Comparison of ENCODE assay signal across 8 mouse cellular contexts in the genomic region with DNA sequence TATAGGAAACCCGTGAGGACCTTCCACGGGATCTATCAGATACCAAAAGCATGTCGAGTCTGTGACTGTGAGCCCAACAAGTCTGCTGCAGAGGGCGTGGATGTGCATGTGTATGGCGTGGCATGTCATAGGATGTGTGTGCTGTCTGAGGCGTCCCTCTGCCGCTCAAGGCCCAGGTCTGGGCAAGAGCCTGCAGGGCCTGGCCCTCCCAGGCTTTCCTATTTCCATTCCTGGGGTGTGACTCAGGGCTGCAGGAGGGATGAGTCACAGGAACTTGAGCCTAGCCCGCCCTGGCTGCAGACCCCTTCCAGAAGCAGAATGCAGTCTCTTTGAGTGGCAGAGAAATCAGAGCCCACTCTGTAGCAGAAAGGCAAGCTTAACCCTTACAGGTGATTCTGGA. TPM values are rescaled to one million over a fixed set of nuclear protein-coding genes. Genes with fewer than 3 reads are reported as not detected.
DNase-seq lines count a peak whose midpoint lies in the region; ATAC-seq and TF ChIP-seq lines count a peak whose summit lies in the region.

No protein-coding gene starts in this region.

- no peak for TF ChIP-seq CTCF in bone marrow macrophage, adult 2 months (IDR thresholded peaks at IDR 0.05; ENCODE audit: low read depth, low read length)

- no peak overlapping the region for H3K4me3 ChIP-seq in bone marrow macrophage, adult 2 months (ENCODE audit: insufficient read depth, low read length)
- H3K4me3 ChIP-seq in midbrain, embryonic 13.5 days (replicated peaks): 0 out of 2 replicates have a peak overlapping the region, but pooled peaks have one; percentile 46

- DNase-seq in gastrocnemius, adult 18-20 months (ENCODE audit: low spot score): peak; percentile 56
- no peak for DNase-seq in gastrocnemius, postnatal 4 days (ENCODE audit: low spot score in 2 of 2)
- peak; percentile 87 for DNase-seq in 3134 (ENCODE audit: extremely low read depth, insufficient read length, low spot score)
- DNase-seq in heart, postnatal 4 days: peak; percentile 53
- DNase-seq in frontal cortex, postnatal 14 days (ENCODE audit: low spot score in 2 of 2): no peak

- 0 out of 2 replicates have a peak overlapping the region, but pooled peaks have one; percentile 73 for H3K9ac ChIP-seq in midbrain, embryonic 13.5 days (replicated peaks)

- H3K4me2 ChIP-seq in midbrain, embryonic 13.5 days (replicated peaks): 0 out of 2 replicates have a peak overlapping the region, but pooled peaks have one; percentile 79

- ATAC-seq in midbrain, embryonic 13.5 days: no peak
- no peak for ATAC-seq in frontal cortex, adult (ENCODE audit: low TSS enrichment)

- no peaks in the 10 kb centered on the region for H3K9me3 ChIP-seq in midbrain, embryonic 13.5 days

- H3K27ac ChIP-seq in bone marrow macrophage, adult 2 months (ENCODE audit: insufficient read depth, low read depth, low read length): peak overlapping the region; percentile 70
- no peak overlapping the region for H3K27ac ChIP-seq in midbrain, embryonic 13.5 days

- no peak for TF ChIP-seq POLR2A in bone marrow macrophage, adult 2 months (IDR thresholded peaks at IDR 0.05; ENCODE audit: borderline replicate concordance, low read depth, low read length)

- peaks cover 55% of the 10 kb centered on the region for H3K4me1 ChIP-seq in bone marrow macrophage, adult 2 months (ENCODE audit: control insufficient read depth, insufficient read depth, low read length)
- H3K4me1 ChIP-seq in midbrain, embryonic 13.5 days (replicated peaks): peaks cover 61% of the 10 kb centered on the region

- 81% methylated on average over 8 of the region's 8 CpGs for WGBS in midbrain, embryonic 13.5 days

- peaks cover 4% of the 10 kb centered on the region; the same call in 1 of the 2 replicates for H3K27me3 ChIP-seq in midbrain, embryonic 13.5 days

- no peaks in the 10 kb centered on the region for H3K36me3 ChIP-seq in midbrain, embryonic 13.5 days

RNA-seq across cellular contexts. Expression of a gene that starts 2.1 kb away (rescaled TPM):
- total RNA-seq in gastrocnemius, adult 18-20 months (2021): 10 to 100 TPM; 28.9 to 37.5 TPM
- 100 to 1,000 TPM; 107 to 153 TPM for total RNA-seq in gastrocnemius, postnatal 4 days (2021)
- 48.0 and 49.8 TPM in 2 replicates for polyA plus RNA-seq in bone marrow macrophage, adult 2 months (2012; ENCODE audit: insufficient read depth, insufficient read length, missing spikeins)
- total RNA-seq in heart, postnatal 4 days (2021): 100 to 1,000 TPM; 163 to 193 TPM
- 354 and 412 TPM in 2 replicates for polyA plus RNA-seq in midbrain, embryonic 13.5 days (2015; fragmentation: Nextera tagmentation; extraction: Ambion mirVana)

RNA-seq across cellular contexts. Expression of a gene that starts 9.0 kb away (rescaled TPM):
- total RNA-seq in gastrocnemius, adult 18-20 months (2021): 1 to 10 TPM; 5.4 to 6.5 TPM
- 1 to 10 TPM; 3.4 to 3.8 TPM for total RNA-seq in gastrocnemius, postnatal 4 days (2021)
- polyA plus RNA-seq in bone marrow macrophage, adult 2 months (2012; ENCODE audit: insufficient read depth, insufficient read length, missing spikeins): 22.7 and 23.9 TPM in 2 replicates
- total RNA-seq in heart, postnatal 4 days (2021): 1 to 10 TPM; 1.9 to 4.9 TPM
- polyA plus RNA-seq in midbrain, embryonic 13.5 days (2015; fragmentation: Nextera tagmentation; extraction: Ambion mirVana): 11.9 and 14.5 TPM in 2 replicates

RNA-seq across cellular contexts. Expression of a gene that starts 15.6 kb away (rescaled TPM):
- total RNA-seq in gastrocnemius, adult 18-20 months (2021): under 1 TPM; 0.24 to 0.48 TPM
- 1 to 10 TPM; 3.5 to 3.7 TPM for total RNA-seq in gastrocnemius, postnatal 4 days (2021)
- 0.51 and 1.0 TPM in 2 replicates for polyA plus RNA-seq in bone marrow macrophage, adult 2 months (2012; ENCODE audit: insufficient read depth, insufficient read length, missing spikeins)
- total RNA-seq in heart, postnatal 4 days (2021): 1 to 10 TPM; 2.8 to 2.9 TPM
- polyA plus RNA-seq in midbrain, embryonic 13.5 days (2015; fragmentation: Nextera tagmentation; extraction: Ambion mirVana): 34.5 and 41.3 TPM in 2 replicates

RNA-seq across cellular contexts. Expression of a gene that starts 15.6 kb away (rescaled TPM):
- total RNA-seq in gastrocnemius, adult 18-20 months (2021): 10 to 100 TPM; 40.6 to 47.9 TPM
- total RNA-seq in gastrocnemius, postnatal 4 days (2021): 10 to 100 TPM; 67.7 to 74.0 TPM
- polyA plus RNA-seq in bone marrow macrophage, adult 2 months (2012; ENCODE audit: insufficient read depth, insufficient read length, missing spikeins): 32.9 and 40.5 TPM in 2 replicates
- 100 to 1,000 TPM; 145 to 163 TPM for total RNA-seq in heart, postnatal 4 days (2021)
- polyA plus RNA-seq in midbrain, embryonic 13.5 days (2015; fragmentation: Nextera tagmentation; extraction: Ambion mirVana): 35.9 and 40.6 TPM in 2 replicates

RNA-seq across cellular contexts. Expression of a gene that starts 23.1 kb away (rescaled TPM):
- 1 to 10 TPM; 1.6 to 1.9 TPM for total RNA-seq in gastrocnemius, adult 18-20 months (2021)
- total RNA-seq in gastrocnemius, postnatal 4 days (2021): 1 to 10 TPM; 2.2 to 2.7 TPM
- 2.0 and 2.9 TPM in 2 replicates for polyA plus RNA-seq in bone marrow macrophage, adult 2 months (2012; ENCODE audit: insufficient read depth, insufficient read length, missing spikeins)
- 1 to 10 TPM; 3.7 to 5.1 TPM for total RNA-seq in heart, postnatal 4 days (2021)
- polyA plus RNA-seq in midbrain, embryonic 13.5 days (2015; fragmentation: Nextera tagmentation; extraction: Ambion mirVana): 40.6 and 45.3 TPM in 2 replicates

Comparison
In these comparisons a context has a peak if more than half of its experiments do, and no peak if none do; other contexts are left out.
1. DNase-seq: peak in gastrocnemius, adult 18-20 months (single experiment), 3134 (single experiment) and heart, postnatal 4 days (single experiment); none in gastrocnemius, postnatal 4 days (0 of 2) and frontal cortex, postnatal 14 days (0 of 2).